Mouse (Mus musculus): ENCODE data around the gene Slc35b2. TPM values are rescaled to one million over a fixed set of nuclear protein-coding genes. Genes with fewer than 3 reads are reported as not detected.

The Slc35b2 gene
- total RNA-seq, 4 experiments from 2014 or later = 23.1 to 27.9 (median 25.3) TPM

DNA sequence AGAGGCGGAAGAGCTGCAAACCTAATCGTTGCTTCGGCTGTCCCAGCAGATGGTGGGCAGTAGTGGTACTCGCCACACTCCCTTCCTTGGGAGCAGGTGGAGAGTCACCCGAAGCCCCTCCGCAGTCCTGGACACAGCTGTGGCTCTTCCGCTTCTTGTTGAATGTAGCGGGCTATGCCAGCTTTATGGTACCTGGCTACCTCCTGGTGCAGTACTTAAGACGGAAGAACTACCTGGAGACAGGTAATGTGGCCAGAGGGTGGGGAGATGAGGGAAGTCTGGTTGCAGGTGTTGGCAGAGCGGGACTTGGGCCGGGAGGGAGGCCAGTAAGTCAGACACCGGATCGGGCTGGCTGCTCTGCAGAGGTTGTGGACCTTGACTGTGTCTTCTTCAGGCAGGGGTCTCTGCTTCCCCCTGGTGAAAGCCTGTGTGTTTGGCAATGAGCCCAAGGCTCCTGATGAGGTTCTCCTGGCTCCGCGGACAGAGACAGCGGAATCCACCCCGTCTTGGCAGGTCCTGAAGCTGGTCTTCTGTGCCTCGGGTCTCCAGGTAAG is 934 bp downstream of the Slc35b2 start:
- no peak for DNase-seq (ENCODE audit: low spot score)

DNA sequence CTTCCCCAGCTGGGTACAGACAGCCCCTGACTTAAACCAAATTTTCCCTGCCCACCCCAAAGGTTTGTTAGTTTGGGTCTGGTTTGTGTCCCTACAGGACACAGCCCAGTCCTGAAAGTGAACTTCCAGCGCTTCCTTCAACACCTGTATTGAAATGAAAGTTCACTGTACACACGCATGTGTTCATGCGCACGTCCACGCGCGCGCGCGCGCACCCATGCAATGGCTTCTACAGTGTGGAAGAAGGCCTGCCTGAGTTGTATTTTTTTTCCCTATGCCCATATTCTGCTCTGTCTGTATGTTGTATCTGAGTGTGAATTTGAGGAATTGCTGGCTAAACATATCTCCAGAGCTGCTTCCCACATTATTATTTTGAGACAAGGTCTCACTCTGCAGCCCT is 1.4 kb downstream of the Slc35b2 start:
- DNase-seq (ENCODE audit: low spot score) = no peak

DNA sequence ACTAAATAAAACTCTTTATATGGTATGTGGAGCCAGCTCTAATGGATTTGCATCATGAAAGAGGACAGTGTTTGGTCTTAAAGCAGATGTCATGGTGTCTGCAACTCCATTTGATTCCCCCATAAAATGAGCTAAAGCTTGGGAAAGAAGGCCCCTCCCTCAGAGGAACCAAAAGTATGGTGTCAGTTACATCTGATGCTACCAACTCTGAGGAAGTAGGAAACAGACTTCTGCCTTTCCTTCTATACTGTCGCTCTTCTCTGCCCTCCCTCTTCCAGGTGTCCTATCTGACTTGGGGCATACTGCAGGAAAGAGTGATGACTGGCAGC is 2.3 kb downstream of the Slc35b2 start:
- DNase-seq (ENCODE audit: low spot score) = no peak

DNA sequence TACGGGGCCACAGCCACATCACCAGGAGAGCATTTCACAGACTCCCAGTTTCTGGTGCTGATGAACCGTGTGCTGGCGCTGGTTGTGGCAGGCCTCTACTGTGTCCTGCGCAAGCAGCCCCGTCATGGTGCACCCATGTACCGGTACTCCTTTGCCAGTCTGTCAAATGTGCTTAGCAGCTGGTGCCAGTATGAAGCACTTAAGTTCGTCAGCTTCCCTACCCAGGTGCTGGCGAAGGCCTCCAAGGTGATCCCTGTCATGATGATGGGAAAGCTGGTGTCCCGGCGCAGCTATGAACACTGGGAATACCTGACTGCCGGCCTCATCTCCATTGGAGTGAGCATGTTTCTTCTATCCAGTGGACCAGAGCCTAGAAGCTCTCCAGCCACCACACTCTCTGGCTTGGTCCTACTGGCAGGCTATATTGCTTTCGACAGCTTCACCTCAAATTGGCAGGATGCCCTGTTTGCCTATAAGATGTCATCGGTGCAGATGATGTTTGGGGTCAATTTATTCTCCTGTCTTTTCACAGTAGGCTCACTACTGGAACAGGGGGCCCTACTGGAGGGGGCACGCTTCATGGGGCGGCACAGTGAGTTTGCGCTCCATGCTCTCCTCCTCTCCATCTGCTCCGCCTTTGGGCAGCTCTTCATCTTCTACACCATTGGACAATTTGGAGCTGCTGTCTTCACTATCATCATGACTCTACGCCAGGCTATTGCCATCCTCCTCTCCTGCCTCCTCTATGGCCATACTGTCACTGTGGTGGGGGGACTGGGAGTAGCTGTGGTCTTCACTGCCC is 2.9 kb downstream of the Slc35b2 start:
- no peak for DNase-seq (ENCODE audit: low spot score)

DNA sequence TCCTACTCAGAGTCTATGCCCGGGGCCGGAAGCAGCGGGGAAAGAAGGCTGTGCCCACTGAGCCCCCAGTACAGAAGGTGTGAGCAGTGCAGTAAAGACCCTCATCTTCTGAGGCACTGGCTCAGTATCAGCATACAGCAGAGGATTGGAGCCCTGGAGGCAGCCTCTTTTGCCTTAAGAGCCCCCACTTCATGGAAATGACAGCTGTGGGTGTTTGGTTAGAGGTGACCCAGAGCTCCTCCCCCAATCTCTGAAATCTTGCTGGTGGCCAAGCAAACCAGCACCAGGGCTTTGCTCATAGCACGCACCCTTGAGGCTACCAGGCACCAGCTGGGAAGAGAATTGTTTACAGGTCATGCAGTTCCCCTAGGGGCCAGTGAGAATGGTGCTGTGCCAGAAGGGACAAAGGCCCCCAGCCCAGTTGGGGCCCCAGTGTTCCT is 3.5 kb downstream of the Slc35b2 start:
- DNase-seq (ENCODE audit: low spot score) = no peak

DNA sequence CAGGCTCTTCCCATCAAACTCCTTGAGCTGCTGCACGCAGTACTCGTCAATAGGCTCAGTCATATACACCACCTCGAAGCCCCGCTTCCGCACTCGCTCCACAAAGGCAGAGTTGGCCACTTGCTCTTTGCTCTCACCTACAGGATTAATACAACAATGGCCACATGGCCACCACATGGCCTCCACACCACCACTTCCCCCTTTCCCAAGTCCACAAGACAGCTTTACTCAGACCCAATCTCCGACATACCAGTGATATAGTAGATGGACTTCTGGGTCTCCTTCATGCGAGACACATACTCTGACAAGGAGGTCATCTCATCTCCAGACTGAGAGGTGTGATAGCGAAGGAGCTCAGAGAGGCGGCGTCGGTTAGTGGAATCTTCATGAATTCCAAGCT is 5.3 kb downstream of the Slc35b2 start:
- DNase-seq (ENCODE audit: low spot score) = no peak

DNA sequence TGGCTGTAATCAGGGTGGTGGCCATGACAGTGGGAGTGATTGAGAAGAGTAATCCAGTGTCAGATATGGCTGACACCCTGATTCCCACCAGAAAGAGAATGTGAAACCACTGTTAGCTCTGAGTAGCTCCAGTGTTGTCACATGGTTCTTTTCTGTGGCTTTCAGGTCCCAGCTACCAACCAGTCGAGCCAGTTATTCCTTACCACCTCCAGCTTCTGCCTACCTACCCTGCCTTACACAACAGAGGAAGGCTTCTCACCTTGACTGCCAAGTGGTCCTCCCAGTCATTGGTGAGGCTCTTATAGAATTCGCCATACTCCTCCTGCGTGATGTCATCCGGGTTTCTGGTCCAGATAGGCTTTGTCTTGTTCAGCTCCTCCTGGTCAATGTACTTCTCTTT is 6.3 kb downstream of the Slc35b2 start:
- no peak for DNase-seq (ENCODE audit: low spot score)

DNA sequence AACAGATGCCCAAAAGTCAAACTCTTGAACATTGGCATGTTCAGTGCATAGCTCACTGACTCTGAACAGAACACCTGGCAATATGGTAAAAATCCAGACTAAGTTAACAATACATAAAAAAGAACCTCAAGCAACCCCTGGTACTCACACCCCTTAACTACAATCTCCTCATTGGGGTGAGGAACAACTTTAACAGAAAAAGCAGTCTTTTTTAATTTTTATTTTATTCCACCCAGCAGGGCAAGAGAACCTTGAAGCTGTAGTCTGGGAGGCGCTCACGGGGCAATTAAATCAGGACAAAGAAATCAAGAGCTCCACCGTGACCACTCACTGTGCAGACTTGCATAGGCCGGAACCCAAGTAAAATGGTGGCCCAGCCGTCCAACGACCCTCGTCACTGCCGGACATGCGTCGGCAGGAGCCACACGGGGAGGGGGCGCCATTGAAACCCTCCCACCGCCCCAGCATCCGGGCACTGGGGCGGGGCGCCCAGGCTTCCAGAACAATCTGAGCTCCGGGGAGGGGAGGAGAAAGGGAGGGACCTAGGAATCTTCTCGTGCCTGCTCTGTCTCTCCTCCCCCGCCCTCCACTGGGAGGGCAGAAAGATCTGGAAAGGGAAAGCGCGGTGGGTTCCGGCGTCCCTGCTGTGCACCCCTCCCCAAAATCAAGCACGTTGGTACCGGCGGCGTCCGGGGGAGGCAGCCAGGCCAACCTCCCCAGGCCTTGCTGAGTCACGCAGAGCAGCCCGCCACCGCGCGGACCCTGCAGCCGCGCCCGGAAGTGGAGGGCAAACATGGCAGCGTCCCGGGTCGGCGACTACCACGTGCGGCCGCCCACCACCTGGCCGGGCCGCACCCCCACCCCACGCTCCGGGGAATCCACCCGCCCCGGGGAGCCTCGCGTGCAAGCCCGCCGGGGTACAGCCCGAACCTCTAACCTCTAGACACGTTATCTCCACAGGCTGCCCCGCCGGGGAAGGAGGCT is 8.7 kb downstream of the Slc35b2 start:
- DNase-seq (ENCODE audit: low spot score) = peak; percentile 75

DNA sequence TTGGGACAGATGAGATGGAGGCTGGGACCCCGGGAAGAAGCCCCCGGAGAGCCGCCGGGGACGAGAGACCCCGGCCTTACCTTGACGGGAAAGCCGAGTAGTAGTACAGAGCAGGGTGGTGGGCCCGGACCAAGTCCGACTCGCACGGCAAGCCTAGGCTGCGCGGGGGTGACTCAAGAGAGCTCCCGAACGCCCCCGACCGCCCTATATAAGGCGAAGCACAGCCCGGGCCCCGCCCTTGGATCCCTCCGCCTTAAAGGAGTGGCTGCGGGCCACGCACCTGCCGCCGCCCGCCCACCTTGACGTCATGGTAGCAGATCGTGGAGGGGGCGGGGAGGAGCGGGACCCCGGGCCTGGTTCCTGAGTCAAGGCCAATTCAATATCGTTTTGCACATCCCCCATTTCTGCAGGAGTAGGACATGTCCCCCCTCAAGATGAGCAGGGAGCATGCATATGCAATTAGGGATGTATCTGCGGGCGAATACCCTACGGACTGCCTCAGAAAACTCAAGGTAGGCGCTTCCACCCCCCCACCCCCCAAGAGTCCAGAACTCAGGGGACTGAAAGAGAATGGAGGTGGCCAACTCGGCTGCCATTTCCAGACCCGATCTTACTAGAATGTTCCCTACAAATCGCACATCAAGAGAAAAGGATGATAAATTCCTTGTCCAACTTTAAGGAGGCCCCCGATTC is 9.6 kb downstream of the Slc35b2 start, which contains the start of gene Hsp90ab1:
TSS of gene Hsp90ab1 (minus strand) at position 185 of the 693 bp plus-strand sequence.
- DNase-seq (ENCODE audit: low spot score) = peak; percentile 99

DNA sequence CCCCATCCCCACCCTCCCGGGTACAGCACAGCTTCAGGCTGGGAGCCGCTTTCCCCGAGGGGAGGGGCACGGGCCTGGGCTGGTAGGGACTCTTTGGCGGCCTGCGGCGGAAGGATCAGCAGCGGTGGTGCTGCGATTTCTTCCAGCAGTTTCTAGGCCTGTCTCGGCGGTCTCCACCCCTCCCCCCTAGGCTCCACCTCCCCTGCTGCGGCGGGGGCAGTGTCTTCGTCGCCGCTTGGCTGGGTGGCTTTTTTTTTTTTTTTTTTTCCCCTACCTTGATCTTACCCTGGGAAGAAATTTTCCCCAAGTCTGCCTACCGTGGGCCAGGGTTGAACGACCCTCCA is 10.1 kb downstream of the Slc35b2 start:
- peak; percentile 96 for DNase-seq (ENCODE audit: low spot score)

DNA sequence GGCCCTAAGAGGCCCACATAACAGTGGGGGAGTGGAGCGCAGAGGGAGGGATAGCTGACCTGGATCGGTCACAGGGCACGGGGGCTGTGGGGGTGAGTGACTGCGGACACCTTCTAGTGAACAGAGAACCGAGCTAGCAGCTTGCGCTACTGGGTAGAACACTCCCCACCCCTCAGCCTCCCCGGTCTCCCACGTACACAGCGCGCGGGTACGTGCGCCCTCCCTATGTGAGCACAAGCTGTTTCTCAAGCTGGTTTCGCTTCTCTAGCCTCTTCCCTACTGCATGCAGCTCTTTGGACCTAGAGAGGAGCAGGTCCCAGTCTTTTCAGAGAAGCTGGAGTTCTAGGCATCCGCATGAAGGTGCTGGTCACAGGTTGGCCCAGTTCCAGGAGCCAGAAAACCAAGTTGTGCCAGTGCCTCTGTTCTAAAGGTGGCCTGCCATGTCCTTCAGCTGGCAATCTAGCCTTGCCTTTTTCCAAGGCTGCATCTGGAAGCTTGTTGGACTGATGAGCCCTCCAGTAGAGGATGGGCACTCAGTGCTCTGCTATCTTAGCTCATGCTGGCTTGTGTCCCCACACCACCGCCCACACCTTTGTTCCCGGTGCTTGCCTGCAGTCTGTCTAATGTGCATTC is 10.6 kb downstream of the Slc35b2 start:
- DNase-seq (ENCODE audit: low spot score) = peak; percentile 69

DNA sequence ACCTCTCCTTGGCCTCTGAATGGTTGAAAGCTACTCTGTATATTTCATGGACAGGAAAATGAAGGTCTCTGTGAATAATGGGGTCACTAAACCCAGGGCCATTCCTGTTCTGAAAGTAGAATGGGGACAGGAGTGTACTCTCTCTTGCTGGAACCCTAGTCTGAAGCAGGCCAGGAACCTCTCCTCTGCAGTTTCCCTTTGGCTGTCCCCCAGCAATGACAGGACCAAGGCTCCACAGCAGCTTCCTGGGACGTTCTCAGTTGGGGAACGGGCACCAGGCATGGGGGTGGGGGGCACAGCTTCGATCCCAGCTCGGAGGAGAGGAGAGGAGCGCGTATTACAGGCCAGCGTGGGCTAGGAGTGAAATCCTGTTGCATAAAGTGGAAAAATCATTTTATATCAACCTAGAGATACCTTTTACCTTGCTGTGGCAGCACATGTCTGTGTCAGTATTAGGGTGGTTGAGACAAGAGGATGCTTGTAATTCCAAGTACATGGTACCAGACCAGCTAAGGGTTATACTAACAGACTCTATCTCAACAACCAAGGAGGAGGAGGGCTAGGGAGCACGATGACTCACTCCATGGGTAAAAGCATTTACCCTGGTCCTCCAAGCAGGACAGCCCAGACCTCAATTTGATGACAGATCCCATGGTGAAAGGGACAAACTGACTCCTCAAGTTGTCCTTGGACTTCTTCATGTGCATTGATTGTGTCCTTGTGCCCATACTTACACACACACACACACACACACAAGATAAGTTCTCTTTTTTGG is 11.6 kb downstream of the Slc35b2 start:
- DNase-seq (ENCODE audit: low spot score) = no peak

DNA sequence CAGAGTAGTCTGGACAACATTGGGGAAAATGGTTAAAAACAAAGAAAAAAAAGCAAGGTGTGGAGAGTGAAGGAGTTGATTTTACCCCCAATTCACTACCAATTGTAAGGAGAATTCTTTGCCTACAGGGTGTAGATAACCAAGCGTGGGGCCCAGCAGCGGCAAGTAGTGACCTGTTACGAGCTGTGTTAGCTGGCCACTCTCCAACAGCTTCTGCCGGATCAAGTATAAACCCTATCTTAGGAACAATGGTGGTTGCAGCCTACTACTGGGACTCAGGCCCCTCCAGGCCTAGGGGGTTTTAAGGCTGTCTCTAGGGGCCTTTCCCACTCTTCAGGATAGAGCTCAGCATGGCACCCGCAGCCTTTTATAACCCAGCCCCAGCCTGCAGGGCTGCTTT is 14.6 kb downstream of the Slc35b2 start:
- no peak for DNase-seq (ENCODE audit: low spot score)

DNA sequence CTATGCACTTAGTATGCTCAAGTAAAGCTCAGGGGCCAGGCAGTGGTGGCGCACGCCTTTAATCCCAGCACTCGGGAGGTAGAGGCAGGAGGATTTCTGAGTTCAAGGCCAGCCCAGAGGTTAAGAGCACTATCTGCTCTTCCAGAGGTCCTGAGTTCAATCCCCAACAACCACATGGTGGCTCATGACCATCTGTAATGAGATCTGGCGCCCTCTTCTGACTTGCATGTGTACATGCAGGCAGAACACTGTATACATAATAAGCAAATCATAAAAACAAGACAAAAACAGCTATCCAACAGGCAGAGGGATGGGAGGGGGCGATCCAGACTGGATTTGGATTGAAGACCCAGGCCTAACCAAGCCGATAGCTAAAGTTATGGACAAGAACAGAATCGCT is 15.2 kb downstream of the Slc35b2 start:
- DNase-seq (ENCODE audit: low spot score) = no peak

DNA sequence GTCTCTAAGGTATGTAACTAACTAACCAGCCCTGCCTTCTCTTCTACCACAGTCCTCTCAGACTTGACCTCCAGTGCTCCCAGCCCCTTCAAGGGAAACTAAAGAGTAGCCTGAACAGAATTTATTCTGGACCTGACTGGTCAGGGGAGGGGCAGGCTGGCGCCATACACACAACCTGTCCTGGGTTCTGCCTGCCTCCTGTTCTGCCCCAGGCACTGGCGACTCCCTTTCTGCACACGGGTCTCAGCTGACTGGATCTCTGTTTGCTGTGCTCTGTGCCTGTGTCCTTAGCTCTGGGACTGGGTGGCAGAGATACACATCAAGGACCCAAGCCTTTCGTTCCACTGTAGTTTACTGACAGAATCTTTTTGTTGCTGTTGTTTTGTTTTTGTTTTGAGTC is 15.9 kb downstream of the Slc35b2 start:
- DNase-seq (ENCODE audit: low spot score) = no peak

DNA sequence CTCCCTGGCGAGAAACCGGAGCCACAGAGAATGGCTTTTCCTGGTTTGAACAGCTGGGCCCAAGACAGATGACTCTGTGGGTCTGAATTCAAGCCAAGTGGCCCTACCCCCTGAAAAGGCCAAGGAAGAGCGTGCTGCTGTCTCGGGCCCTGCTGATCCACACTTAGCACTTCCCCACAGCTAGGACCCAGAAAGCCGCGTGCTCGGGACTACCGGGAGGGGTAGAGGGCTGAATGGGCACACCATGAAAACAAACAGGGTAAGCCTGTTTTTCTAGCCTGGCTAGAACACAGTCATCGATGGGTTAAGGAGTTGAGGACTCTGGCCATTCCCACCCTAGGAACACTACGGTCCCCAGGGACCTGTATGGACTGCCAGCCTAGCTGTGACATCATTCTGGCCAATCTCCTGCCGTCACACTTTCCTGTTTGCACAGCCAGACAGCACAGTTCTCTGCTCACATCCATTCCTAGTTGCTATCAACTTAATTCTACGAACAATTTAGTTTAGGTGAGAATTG is 17.3 kb downstream of the Slc35b2 start:
- peak; percentile 60 for DNase-seq (ENCODE audit: low spot score)

DNA sequence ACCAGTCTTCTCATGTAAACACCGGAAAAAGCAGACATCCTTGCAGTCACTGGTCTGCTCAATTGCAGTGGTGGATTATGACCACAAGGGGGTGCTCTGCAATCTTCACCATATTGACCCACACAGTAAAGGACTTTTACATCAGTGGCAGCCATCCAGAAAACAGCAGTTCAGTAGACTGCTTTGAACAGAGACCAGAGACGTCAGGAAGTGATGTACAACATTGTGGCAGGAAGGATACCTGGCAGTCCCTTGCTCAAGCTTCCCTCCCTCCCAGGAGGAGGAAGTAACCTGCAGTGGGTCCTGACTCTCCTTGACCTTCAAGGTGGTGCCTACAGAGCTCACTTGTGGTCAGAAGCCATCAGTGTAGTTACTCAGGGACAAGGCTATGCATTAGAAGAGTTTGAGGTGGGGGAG is 17.9 kb downstream of the Slc35b2 start:
- peak; percentile 81 for DNase-seq (ENCODE audit: low spot score)

DNA sequence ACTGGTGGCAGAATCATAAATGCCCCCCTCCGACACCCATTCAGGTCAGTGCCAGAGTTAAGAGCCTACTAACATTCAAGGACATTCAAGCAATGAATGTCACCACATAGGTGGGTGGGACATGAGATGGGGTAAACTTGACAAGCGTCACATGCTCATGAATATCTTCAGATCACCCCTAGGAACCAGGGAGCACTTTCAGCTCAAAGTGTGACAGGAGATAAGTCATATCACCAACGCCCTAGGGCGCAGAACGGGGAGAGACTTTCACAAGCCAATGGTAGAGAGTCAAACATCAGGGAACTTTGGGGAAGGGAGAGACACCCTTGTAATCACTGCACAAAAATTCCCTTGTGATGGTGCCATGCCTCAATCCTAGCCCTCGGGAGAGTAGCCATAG is 18.5 kb downstream of the Slc35b2 start:
- DNase-seq (ENCODE audit: low spot score) = no peak

DNA sequence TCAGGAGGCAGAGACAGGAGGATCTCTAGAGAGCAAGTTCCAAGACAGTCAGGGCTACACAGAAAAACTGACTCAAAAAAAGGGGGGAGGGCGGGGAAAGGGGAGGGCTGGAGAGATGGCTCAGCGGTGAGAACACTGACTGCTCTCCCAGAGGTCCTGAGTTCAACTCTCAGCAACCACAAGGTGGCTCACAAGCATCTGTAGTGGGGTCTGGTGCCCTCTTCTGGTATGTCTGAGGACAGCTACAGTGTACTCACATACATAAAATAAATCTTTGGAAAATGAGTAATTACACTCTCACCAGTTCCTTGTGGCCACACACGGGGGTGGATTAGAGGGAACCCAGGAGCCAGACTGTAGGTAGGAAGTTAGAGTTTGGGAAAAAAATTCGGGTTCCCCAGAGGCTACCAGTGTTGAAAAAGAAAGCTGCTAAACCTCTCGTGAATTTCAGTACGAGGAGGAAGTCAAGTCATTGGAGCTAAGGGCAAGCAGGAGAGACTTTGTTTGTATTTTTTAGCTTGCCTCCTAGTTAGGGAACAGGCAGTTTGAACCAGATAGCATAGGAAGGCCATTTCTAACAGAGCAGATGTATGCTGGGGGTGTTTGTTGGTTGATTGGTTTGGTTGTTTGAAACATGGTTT is 19.2 kb downstream of the Slc35b2 start:
- DNase-seq (ENCODE audit: low spot score) = no peak
